Comparison of ENCODE assay signal across 8 mouse cellular contexts in genomic region chr1:104993905-104994611, GRCm38 (mm10).
A peak's percentile ranks its signal among the peaks of the same experiment; 100 is the strongest.
DNase-seq lines count a peak whose midpoint lies in the region; ATAC-seq and TF ChIP-seq lines count a peak whose summit lies in the region.

No protein-coding gene starts in this region.

- no peaks in the 10 kb centered on the region for H3K27me3 ChIP-seq in forebrain, embryonic 12.5 days
- no peaks in the 10 kb centered on the region for H3K27me3 ChIP-seq in intestine, embryonic 14.5 days (replicated peaks; ENCODE audit: control insufficient read depth, insufficient read depth, low read length)
- no peaks in the 10 kb centered on the region for H3K27me3 ChIP-seq in liver, embryonic 14.5 days (ENCODE audit: control insufficient read depth, insufficient read depth, low read length)

- H3K4me1 ChIP-seq in forebrain, embryonic 12.5 days = peaks cover 6% of the 10 kb centered on the region
- H3K4me1 ChIP-seq in intestine, embryonic 14.5 days (replicated peaks; ENCODE audit: control insufficient read depth, insufficient read depth, low read length) = no peaks in the 10 kb centered on the region
- no peaks in the 10 kb centered on the region; a peak in 1 of 4 replicates for H3K4me1 ChIP-seq in liver, embryonic 14.5 days (replicated peaks; ENCODE audit: control insufficient read depth in 2 of 2, insufficient read depth in 2 of 2, low read length in 1 of 2)

- peak; percentile 80 for ATAC-seq in forebrain, embryonic 12.5 days (ENCODE audit: low FRiP score)
- ATAC-seq in intestine, embryonic 14.5 days (replicated peaks; ENCODE audit: low FRiP score, low TSS enrichment, low read depth) = peak; percentile 72; the same call in 1 of the 2 replicates
- ATAC-seq in liver, embryonic 14.5 days (ENCODE audit: insufficient read depth) = peak; percentile 13; the same call in 1 of the 2 replicates
- ATAC-seq in monocyte, adult 5-6 weeks (replicated peaks; ENCODE audit: insufficient number of reproducible peaks, low FRiP score, low TSS enrichment, poor library complexity, severe bottlenecking) = no peak

- TF ChIP-seq CTCF in liver, embryonic 14.5 days (IDR thresholded peaks at IDR 0.05; ENCODE audit: low read depth) = no peak

- no peaks in the 10 kb centered on the region for H3K36me3 ChIP-seq in forebrain, embryonic 12.5 days (replicated peaks)
- no peaks in the 10 kb centered on the region for H3K36me3 ChIP-seq in intestine, embryonic 14.5 days (ENCODE audit: control insufficient read depth, insufficient read depth, low read length)
- H3K36me3 ChIP-seq in liver, embryonic 14.5 days (replicated peaks; ENCODE audit: control insufficient read depth, insufficient read depth, low read depth) = no peaks in the 10 kb centered on the region

- 23% methylated on average over 51 of the region's 51 CpGs for WGBS in forebrain, embryonic 12.5 days
- 9% methylated on average over 51 of the region's 51 CpGs for WGBS in intestine, embryonic 14.5 days
- 16% methylated on average over 51 of the region's 51 CpGs for WGBS in liver, embryonic 14.5 days (ENCODE audit: insufficient replicate concordance)

- peak overlapping the region; percentile 54 for H3K9ac ChIP-seq in forebrain, embryonic 12.5 days
- H3K9ac ChIP-seq in intestine, embryonic 14.5 days (ENCODE audit: low read length) = peak overlapping the region; percentile 11
- H3K9ac ChIP-seq in liver, embryonic 14.5 days (replicated peaks) = no peak overlapping the region

- peak overlapping the region; percentile 68 for H3K4me2 ChIP-seq in forebrain, embryonic 12.5 days
- peak overlapping the region; percentile 91 for H3K4me2 ChIP-seq in intestine, embryonic 14.5 days (ENCODE audit: low read length)
- H3K4me2 ChIP-seq in liver, embryonic 14.5 days (ENCODE audit: low read depth) = peak overlapping the region; percentile 49

- DNase-seq in urinary bladder, postnatal 25 days (ENCODE audit: low spot score) = peak; percentile 8
- no peak for DNase-seq in urinary bladder, adult 2 months (ENCODE audit: low spot score)
- DNase-seq in intestine, embryonic 14.5 days (ENCODE audit: low spot score) = peak; percentile 76
- DNase-seq in liver, embryonic 14.5 days (ENCODE audit: low read depth in 3 of 3, low spot score in 3 of 3) = no peak
- DNase-seq in ovary, postnatal 14 days (ENCODE audit: low spot score) = peak; percentile 5
- DNase-seq in layer of hippocampus, adult 11-12 months (ENCODE audit: low spot score) = no peak

- TF ChIP-seq EP300 in liver, embryonic 14.5 days (IDR thresholded peaks at IDR 0.05; ENCODE audit: low read depth) = no peak

- H3K9me3 ChIP-seq in forebrain, embryonic 12.5 days = no peaks in the 10 kb centered on the region
- H3K9me3 ChIP-seq in intestine, embryonic 14.5 days (ENCODE audit: control insufficient read depth, low read length) = no peaks in the 10 kb centered on the region
- H3K9me3 ChIP-seq in liver, embryonic 14.5 days (ENCODE audit: control insufficient read depth, low read length) = no peaks in the 10 kb centered on the region

- peak overlapping the region; percentile 41 for H3K4me3 ChIP-seq in forebrain, embryonic 12.5 days (replicated peaks)
- peak overlapping the region; percentile 37 for H3K4me3 ChIP-seq in intestine, embryonic 14.5 days (ENCODE audit: low read depth, low read length)
- peak overlapping the region; percentile 30 to 38 for H3K4me3 ChIP-seq in liver, embryonic 14.5 days (ENCODE audit: insufficient read depth in 1 of 2, low read depth in 2 of 2, low read length in 2 of 2)

- H3K27ac ChIP-seq in forebrain, embryonic 12.5 days = no peak overlapping the region
- H3K27ac ChIP-seq in intestine, embryonic 14.5 days (ENCODE audit: low read depth) = no peak overlapping the region
- H3K27ac ChIP-seq in liver, embryonic 14.5 days = no peak overlapping the region

Comparison
In these comparisons a context has a peak if more than half of its experiments do, and no peak if none do; other contexts are left out.
1. DNase-seq: peak in urinary bladder, postnatal 25 days (single experiment), intestine, embryonic 14.5 days (single experiment) and ovary, postnatal 14 days (single experiment); none in urinary bladder, adult 2 months (single experiment), liver, embryonic 14.5 days (0 of 3) and layer of hippocampus, adult 11-12 months (single experiment).
2. Peak in every context shown above with its lines, with median percentiles within 50 percentile points of each other: H3K4me2 ChIP-seq and H3K4me3 ChIP-seq.